Mouse (Mus musculus) gastrocnemius, postnatal 36 days (tissue): Measurements from ENCODE around the gene Wars2. TPM values are rescaled to one million over a fixed set of nuclear protein-coding genes. Genes with fewer than 3 reads are reported as not detected.

Source experiments
- DNase-seq, 2 experiments: peaks; one replicate each; pipeline ENCODE4 v3.0.0; 2022
- intact Hi-C: fragments of 180-260 bp; cut with DNase I; formaldehyde crosslinking; loops from one replicate; pipeline ENCODE4 v1.15.1; 2025
- long read RNA-seq, 2 experiments: library from polyadenylated mRNA; stranded (forward); transcript quantifications; one replicate each; pipeline ENCODE4 v2.0.0; 2021
- total RNA-seq, 2 experiments: library from RNA; stranded (reverse); gene quantifications; 2 replicates each; pipeline ENCODE4 v1.2.3; 2021

Wars2 gene
- 1 to 10 TPM; 5.5 to 5.8 TPM for total RNA-seq
- long read RNA-seq, experiment 1, full-length matches to known transcripts = 2 of 4 reads
- long read RNA-seq, experiment 1, partial matches to known transcripts = 1 of 4 reads
- long read RNA-seq, experiment 1, other reads (novel, unspliced or antisense) = 1 of 4 reads
- long read RNA-seq, experiment 2, full-length matches to known transcripts = 3 of 4 reads
- long read RNA-seq, experiment 2, partial matches to known transcripts = 1 of 4 reads
- long read RNA-seq, experiment 2, other reads (novel, unspliced or antisense) = 0 of 4 reads

GRCm38 (mm10) chr3:99140940-99141854, at the start of gene Wars2:
Gene Wars2, plus strand, starts transcription at chr3:99141068.
- intact Hi-C loops = no loop called here
- peak; percentile 91 to 94 for DNase-seq

GRCm38 (mm10) chr3:99096816-99097215, 44.1 kb upstream of the Wars2 start:
- intact Hi-C loops = no loop called here
- no peak for DNase-seq

GRCm38 (mm10) chr3:99110353-99111213, 30.3 kb upstream of the Wars2 start:
- no peak for DNase-seq
- intact Hi-C loops = no loop called here

- no peak for DNase-seq
- intact Hi-C loops = no loop called here
These were observed 29.7 kb upstream of the Wars2 start for GRCm38 (mm10) chr3:99111214-99111608.

- DNase-seq = no peak
These were observed 27.5 kb upstream of the Wars2 start for GRCm38 (mm10) chr3:99113266-99113837.

GRCm38 (mm10) chr3:99120942-99121341, 19.9 kb upstream of the Wars2 start:
- intact Hi-C loops = no loop called here

More at GRCm38 (mm10) chr3:99113266-99113837, 27.5 kb upstream of the Wars2 start:
- intact Hi-C loops = no loop called here

GRCm38 (mm10) chr3:99130521-99130920, 10.3 kb upstream of the Wars2 start:
- intact Hi-C loops = no loop called here
- DNase-seq = no peak

More at GRCm38 (mm10) chr3:99120942-99121341, 19.9 kb upstream of the Wars2 start:
- DNase-seq = no peak

- DNase-seq = no peak
- intact Hi-C loops = no loop called here
These were observed 8.9 kb upstream of the Wars2 start for GRCm38 (mm10) chr3:99131973-99132372.

- DNase-seq = no peak
- intact Hi-C loops = no loop called here
These were observed 7.0 kb upstream of the Wars2 start for GRCm38 (mm10) chr3:99133913-99134312.

- DNase-seq = no peak
- intact Hi-C loops = no loop called here
These were observed 7.0 kb downstream of the Wars2 start for GRCm38 (mm10) chr3:99147886-99148285.

- no peak for DNase-seq
- intact Hi-C loops = no loop called here
These were observed 8.2 kb downstream of the Wars2 start for GRCm38 (mm10) chr3:99149035-99149434.

- no peak for DNase-seq
- intact Hi-C loops = no loop called here
These were observed 15.4 kb downstream of the Wars2 start for GRCm38 (mm10) chr3:99156286-99156685.

- intact Hi-C loops = no loop called here
- no peak for DNase-seq
These were observed 16.1 kb downstream of the Wars2 start for GRCm38 (mm10) chr3:99156987-99157386.

- intact Hi-C loops = no loop called here
- DNase-seq = no peak
These were observed 16.7 kb downstream of the Wars2 start for GRCm38 (mm10) chr3:99157451-99158015.

- intact Hi-C loops = no loop called here
- DNase-seq = no peak
These were observed 19.1 kb downstream of the Wars2 start for GRCm38 (mm10) chr3:99160016-99160415.

GRCm38 (mm10) chr3:99162191-99162590, 21.3 kb downstream of the Wars2 start:
- intact Hi-C loops = no loop called here
- DNase-seq = no peak

- intact Hi-C loops = no loop called here
- no peak for DNase-seq
These were observed 26.9 kb downstream of the Wars2 start for GRCm38 (mm10) chr3:99167734-99168133.

- intact Hi-C loops = no loop called here
- DNase-seq = no peak
These were observed 32.3 kb downstream of the Wars2 start for GRCm38 (mm10) chr3:99173178-99173577.

- no peak for DNase-seq
- intact Hi-C loops = no loop called here
These were observed 33.9 kb downstream of the Wars2 start for GRCm38 (mm10) chr3:99174658-99175304.
